Mouse (Mus musculus) liver, adult 10 weeks (tissue): Measurements from ENCODE around the gene Adgrl2. TPM values are rescaled to one million over a fixed set of nuclear protein-coding genes. Genes with fewer than 3 reads are reported as not detected.

ENCODE experiments used
- polyA plus RNA-seq: library from polyadenylated mRNA; stranded (reverse); fragments of 350-450 nt; fragmentation: Illumina TruSeq; extraction: RNeasy Lipid Tissue Mini Kit (QIAGEN cat#74804); gene quantifications from one replicate; pipeline ENCODE4 v1.2.3, GENCODE M21; 2014; ENCODE audit warnings: low read depth, low replicate concordance

Adgrl2 gene
- polyA plus RNA-seq: 38.7 TPM

DNA sequence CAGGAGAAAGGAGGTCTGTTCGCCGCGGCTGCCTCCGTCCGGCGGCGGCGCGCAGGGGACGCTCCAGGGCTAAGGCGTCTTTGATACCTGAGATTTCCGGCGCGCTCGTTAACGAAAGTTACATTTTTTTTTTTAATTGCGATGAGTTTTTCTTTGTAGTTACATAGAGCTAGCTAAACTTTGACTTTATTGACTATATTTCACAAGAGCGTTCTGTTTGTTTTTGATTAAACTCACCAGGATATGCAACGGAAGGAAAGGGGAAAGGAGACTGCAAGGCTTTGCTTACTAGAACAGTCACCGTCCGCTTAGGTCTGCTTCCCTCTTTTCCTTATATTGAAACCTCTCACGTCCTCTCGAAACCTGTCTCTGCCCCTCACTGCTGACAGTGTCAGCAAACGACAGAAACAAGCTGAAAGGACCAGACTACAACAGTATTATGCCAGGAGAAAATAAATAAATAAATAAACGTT lies at the start of gene Adgrl2:
Gene Adgrl2, minus strand, starts transcription at position 25 of the 473 bp plus-strand sequence.

